Mouse (Mus musculus) embryo, embryonic 11 days (tissue): ENCODE results near the gene Gatm.

Experiments
- DNase-seq: peaks from one replicate; pipeline ENCODE4 v3.0.0-alpha.2; 2015

The Gatm gene

GRCm38 (mm10) chr2:122605829-122606228 lies 5.3 kb downstream of the Gatm start:
- no peak for DNase-seq

GRCm38 (mm10) chr2:122601354-122601753 lies 9.7 kb downstream of the Gatm start:
- no peak for DNase-seq

GRCm38 (mm10) chr2:122599736-122600135 lies 11.4 kb downstream of the Gatm start:
- DNase-seq = no peak

- DNase-seq = no peak
Measured at GRCm38 (mm10) chr2:122595461-122595860, 15.6 kb downstream of the Gatm start.

GRCm38 (mm10) chr2:122591213-122591612 lies 19.9 kb downstream of the Gatm start:
- DNase-seq = no peak

- DNase-seq = no peak
Measured at GRCm38 (mm10) chr2:122590351-122590750, 20.8 kb downstream of the Gatm start.

GRCm38 (mm10) chr2:122587861-122588519 lies 23.1 kb downstream of the Gatm start:
- DNase-seq = no peak

- no peak for DNase-seq
Measured at GRCm38 (mm10) chr2:122586258-122586657, 24.8 kb downstream of the Gatm start.

- no peak for DNase-seq
Measured at GRCm38 (mm10) chr2:122582324-122582723, 28.8 kb downstream of the Gatm start.

GRCm38 (mm10) chr2:122581361-122582017 lies 29.6 kb downstream of the Gatm start:
- no peak for DNase-seq

GRCm38 (mm10) chr2:122580426-122580825 lies 30.7 kb downstream of the Gatm start:
- no peak for DNase-seq

- DNase-seq = no peak
Measured at GRCm38 (mm10) chr2:122577316-122577715, 33.8 kb downstream of the Gatm start.

GRCm38 (mm10) chr2:122576295-122576694 lies 34.8 kb downstream of the Gatm start:
- peak; percentile 14 for DNase-seq

GRCm38 (mm10) chr2:122575470-122575869 lies 35.6 kb downstream of the Gatm start:
- DNase-seq = no peak

GRCm38 (mm10) chr2:122572438-122572837 lies 38.7 kb downstream of the Gatm start:
- DNase-seq = no peak

- no peak for DNase-seq
Measured at GRCm38 (mm10) chr2:122571326-122571725, 39.8 kb downstream of the Gatm start.

GRCm38 (mm10) chr2:122570430-122570829 lies 40.7 kb downstream of the Gatm start:
- DNase-seq = no peak

- peak; percentile 52 for DNase-seq
Measured at GRCm38 (mm10) chr2:122569439-122569838, 41.7 kb downstream of the Gatm start.

GRCm38 (mm10) chr2:122562251-122562650 lies 48.9 kb downstream of the Gatm start:
- no peak for DNase-seq

GRCm38 (mm10) chr2:122561221-122561620 lies 49.9 kb downstream of the Gatm start:
- DNase-seq = no peak

- peak; percentile 32 for DNase-seq
Measured at GRCm38 (mm10) chr2:122558317-122558716, 52.8 kb downstream of the Gatm start.
